Mouse (Mus musculus) olfactory bulb, adult 2 months (tissue): Measurements from ENCODE around the gene Trio.

Experiments
- CTCF ChIP-seq: fragments of 200-500 bp; IDR thresholded peaks from 2 replicates; pipeline ENCODE4 v1.5.1; 2012; ENCODE audit warnings: low read depth, mild to moderate bottlenecking, low read length, moderate library complexity; ENCODE audit not compliant: insufficient read depth
- POLR2A ChIP-seq: fragments of 200-500 bp; IDR thresholded peaks from 2 replicates; pipeline ENCODE4 v1.6.1; 2012; ENCODE audit warnings: mild to moderate bottlenecking, low read depth, low read length, moderate library complexity; ENCODE audit not compliant: insufficient read depth

DNA sequence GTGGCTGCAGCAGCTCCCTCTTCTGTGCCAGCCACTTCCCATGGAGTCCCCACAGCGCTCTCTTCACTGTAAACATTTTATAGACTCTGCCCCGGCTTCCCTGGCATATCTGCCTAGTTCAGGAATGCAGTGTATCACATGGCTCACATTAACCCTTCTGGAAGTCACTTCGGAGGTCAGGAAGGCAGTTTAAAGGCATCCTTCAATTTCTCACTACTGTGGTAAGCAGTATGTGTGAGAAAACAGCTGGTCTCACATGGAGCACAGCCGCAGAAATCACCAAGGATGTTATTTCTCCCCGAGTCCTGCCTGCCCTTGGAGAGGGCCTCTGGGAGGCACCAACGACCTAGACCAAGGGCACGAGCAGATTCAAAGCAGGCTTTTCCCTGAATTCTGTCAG is 215.4 kb downstream of the Trio start:
- no peak for TF ChIP-seq CTCF
- TF ChIP-seq POLR2A, result no peak
